Mouse (Mus musculus) cerebellum, postnatal 25 days (tissue): ENCODE measurements at regions not wholly inside any gene's neighbourhood (a gene's known extent, or its start where the extent isn't known, plus 50 kb on each side); places are given as distances from the start of the nearest gene placed in this dataset.

ENCODE experiments used
- DNase-seq, 2 experiments: peaks; one replicate each; pipeline ENCODE4 v3.0.0; 2021; ENCODE audit warnings: mixed read lengths in 2 of 2

DNA sequence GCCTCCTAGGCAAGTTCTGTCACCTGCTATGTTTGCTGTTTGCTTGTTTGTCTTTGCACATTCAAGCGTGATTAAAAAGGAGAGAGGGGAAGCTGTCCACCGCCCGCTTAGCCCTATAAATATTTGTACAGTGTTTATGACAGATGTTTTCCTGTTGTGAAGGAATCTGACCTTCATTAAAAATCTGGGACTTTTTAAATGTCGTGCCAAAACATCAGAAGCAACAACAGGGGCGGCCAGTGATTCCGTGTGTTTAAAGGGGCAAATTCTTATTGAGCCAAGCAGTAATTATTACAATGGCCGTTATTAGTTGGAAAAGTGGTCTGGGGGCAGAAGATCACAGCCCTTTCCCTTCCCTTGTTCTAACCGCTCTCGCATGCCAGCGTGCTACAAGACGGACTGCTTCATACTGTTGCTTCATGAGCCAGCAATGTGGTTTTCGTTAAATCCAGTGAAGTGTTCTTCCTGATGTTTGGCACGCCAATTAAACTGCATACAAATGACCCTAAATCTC lies 119.3 kb downstream of the Gas1 start:
- no peak for DNase-seq

DNA sequence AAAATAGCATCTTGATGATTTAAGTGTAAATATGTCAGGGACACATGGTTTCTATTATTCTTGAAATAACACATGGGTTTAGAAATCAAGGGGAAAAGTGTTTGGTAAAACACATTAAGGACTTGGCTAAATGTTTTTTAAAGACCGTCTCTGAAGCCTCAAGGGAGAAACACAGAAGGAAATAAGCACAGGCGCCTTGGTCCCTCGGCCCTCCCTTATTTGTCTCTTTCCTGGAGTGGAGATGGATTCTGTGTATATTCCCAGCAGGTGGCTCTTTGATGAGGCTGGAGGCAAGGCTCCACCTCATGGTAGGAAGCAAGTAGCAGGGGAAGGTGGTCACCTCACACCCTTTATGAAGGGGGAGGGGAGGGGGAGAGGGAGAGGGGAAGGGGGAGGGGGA lies 122.6 kb downstream of the Gas1 start:
- DNase-seq = no peak

DNA sequence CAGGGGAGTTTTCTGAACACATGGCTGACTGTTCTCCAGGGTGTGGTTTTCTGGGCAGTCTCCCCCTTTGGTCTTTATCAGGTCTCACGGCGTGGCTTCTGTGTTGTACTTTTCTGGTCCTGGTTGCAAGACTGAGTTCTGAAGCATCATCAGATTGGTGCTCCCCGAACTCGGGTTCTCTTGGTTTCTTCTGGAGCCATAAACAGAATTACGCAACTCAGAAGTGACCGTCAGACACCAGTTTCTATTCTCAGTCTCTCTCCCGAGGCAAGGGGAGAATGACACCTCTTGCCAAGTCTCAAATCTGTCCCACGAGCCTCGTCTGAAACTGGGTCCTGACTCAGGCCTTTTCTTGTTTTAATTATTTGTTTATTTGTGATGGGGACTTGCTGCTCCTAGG lies 123.1 kb downstream of the Gas1 start:
- DNase-seq = no peak

- DNase-seq = no peak
Measured at GRCm38 (mm10) chr13:60051866-60052265, 125.3 kb downstream of the Gas1 start.

DNA sequence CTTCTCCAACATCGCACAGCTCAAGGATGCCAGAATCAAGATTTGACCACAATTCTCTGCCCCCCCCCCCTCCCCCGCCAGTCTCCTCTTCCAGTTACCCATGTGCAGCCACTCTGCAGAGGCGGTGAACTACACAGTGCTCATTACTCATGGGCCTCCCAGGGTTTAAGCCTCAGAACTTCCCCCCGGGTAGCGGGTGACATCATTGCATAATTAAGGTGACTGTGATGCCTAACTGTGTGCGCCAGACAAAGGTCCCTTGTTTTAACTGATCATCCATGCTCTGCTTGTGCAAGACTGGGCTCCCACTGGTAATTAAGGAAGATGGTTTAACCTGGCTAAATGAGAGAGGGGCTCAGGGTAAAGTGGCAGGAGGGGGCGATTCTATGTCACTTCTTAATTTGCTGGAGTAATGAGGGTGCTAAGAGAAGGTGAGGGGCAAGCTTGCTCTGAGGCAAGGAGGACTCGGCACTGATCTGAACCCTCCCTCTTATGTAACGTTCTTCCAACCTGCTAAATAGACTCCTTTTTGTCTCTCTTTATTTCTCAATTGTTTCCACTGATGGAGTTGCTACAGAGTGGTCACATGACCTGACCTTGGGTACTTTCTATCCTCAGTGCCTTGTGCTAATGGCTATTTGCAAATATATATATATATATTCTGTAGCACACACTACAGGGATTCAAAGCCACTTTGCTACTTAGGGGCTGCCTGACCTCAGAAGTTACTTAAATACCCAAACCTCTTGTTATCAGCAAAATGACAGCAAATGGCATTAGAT lies 126.2 kb downstream of the Gas1 start:
- no peak for DNase-seq

GRCm38 (mm10) chr13:60049703-60050102 lies 127.5 kb downstream of the Gas1 start:
- no peak for DNase-seq

GRCm38 (mm10) chr13:60047791-60048730 lies 129.1 kb downstream of the Gas1 start:
- no peak for DNase-seq

DNA sequence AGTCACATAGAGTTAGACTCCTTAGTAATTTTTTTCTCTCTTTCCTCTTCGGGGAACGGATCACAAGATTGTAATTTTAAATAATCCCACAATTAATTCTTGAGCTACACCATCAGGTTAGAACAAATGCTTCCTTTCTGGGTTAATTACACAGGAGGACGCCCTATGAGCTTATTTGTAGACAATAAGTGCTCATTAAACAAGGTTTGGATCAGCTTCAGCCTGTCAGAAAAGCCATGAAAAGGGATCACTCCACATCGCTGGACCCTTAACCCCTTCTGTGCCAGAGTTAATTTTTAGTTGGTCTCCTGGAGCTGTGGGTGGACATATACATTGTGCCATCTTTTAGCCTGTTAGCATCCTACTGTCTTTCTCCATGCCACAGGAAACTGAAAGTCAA lies 131.4 kb downstream of the Gas1 start:
- DNase-seq = no peak

DNA sequence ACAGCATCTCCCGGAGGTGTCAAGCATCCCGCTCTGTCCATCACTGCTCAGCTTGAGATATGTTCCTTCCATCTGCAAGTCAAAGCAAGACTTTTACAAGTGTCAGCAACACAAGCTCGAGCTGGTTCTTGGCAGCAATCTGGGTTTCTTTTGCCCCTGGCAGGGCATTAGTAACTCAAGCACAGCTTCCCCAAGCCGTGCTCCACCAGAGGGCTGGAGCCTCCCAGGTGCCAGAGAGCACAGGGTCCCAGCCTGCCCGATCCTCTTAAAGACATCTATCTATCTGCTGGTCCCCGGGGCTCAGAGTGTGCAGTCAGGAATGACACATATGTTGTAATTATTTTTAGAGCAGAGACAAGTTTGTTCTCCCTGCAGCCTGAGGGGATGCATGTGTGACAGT lies 132.3 kb downstream of the Gas1 start:
- DNase-seq = no peak

GRCm38 (mm10) chr13:60042443-60042842 lies 134.7 kb downstream of the Gas1 start:
- DNase-seq = no peak

GRCm38 (mm10) chr13:60035536-60036130 lies 141.5 kb downstream of the Gas1 start:
- no peak for DNase-seq

GRCm38 (mm10) chr13:60033116-60033515 lies 144.0 kb downstream of the Gas1 start:
- DNase-seq = no peak

- no peak for DNase-seq
Measured at GRCm38 (mm10) chr13:60032586-60032985, 144.6 kb downstream of the Gas1 start.

DNA sequence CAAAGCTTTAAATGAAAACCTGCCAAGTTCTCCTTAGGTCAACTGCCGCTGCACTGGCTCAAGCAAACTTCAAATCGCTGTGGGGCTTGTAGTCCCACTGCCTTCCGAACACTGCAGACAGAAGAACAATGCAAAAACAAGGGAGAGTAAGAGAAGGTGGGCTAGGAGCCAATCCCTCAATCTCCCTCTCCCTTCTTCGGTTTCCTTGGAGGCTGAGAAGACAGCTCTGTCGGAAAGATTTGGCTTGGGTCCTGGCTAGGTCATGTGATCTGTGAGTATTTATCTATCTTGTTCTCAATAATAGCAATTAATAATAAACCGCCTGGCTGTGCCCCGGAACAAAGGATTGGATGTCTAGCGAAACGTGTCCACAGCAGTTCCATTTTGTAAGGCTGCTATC lies 147.6 kb downstream of the Gas1 start:
- DNase-seq = no peak

- DNase-seq = no peak
Measured at GRCm38 (mm10) chr13:60020175-60020487, 157.0 kb downstream of the Gas1 start.

DNA sequence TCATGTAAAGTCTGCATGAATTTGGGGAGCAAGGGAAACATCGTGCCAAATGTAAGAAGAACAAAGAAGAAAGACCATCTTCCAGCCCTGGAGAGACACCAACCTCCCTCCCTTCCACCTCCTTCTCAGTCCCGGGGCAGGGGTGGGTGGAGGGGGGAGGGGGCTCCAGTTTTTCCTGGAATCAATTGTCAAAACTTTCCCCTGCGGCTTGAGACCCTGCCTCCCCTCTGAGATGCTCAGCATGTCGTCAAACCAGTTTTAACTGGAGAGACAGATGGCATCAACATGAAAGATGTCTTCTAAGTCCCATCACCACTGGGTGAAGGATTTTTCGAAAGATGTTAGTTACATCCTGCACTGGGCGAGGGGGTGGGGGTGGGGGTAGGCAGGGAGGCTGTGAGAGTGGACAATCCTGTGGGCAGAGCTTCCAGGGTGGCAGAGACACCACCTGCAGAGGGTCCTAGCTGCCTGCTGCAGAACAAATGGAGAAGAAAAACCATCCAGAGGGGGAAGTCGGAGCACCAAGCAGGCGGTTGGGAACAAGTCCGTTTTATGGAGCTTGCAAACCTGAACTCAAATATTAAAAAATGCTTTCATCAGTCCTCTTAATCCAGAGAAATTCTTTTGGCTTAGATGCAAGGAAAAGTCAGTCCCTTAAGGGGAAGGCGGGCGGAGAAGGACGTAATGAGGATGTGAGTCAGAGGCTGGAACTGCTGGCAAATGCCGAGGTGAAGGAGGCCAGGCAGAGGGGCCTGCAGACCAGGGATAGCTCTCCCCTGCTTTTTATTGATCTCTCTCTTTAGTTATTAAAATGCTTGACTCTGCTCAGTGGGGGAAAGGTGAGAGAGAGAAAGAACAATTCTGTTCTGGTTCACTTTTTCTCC lies 157.6 kb downstream of the Gas1 start:
- DNase-seq = no peak

- no peak for DNase-seq
Measured at GRCm38 (mm10) chr13:60015854-60016366, 161.3 kb downstream of the Gas1 start.

DNA sequence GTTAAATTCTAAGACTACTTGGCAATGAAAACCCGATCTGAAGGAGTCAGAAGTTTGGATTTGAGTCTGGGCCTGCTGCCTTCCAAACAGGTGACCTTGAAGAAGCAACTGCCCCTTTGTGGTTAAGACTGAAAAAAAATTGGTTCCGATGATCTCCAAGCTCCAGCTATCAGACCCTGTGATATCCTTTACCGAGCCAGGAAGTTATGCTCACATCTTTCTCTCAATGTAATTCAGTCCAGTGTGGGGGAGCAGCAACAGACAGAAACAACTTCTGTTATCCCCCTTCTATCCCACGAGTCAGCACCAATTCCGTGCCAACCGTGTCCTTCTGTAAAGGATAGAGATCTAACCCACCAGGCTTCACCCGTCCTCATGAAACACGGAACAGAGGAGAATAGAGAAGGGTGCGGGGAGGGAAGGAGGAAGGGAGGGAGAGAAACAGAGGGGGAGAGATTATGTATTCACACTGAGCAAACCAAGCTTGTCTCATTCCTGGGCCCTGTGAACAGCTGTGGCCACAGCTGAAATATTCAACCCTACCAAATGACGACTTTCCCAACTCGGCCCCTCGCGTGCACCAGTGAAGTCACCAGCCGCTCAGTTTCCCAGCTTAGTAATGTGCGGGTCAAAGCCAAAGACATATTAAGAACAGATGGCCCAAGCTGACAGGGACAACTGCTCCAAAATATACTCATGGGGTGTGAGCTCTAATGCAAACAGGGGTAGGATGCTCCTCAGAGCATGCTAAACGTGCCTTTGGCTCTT lies 164.9 kb downstream of the Gas1 start:
- DNase-seq = peak in 1 of 2 experiments; percentile 10

- DNase-seq = no peak
Measured at GRCm38 (mm10) chr13:60011092-60011491, 166.1 kb downstream of the Gas1 start.

- DNase-seq = no peak
Measured at GRCm38 (mm10) chr13:60007593-60007992, 169.6 kb downstream of the Gas1 start.

DNA sequence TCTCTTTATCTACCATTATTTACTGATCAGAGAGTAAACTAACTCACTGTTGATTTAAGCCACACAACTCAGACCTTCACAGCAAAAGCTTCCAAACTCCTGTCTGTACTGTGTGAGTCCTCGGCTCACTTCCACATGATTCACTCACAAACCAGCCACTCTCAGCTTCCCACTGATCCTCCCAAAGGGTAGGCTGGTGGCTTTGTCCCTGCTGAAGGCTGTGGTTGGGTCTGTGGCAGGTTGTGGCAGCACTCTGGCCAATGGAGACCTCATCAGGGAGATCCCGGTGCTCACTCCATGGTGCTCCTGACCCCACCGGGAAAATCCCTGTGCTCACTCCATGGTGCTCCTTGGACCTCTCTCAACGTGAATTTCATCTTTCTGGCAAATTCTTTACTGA lies 170.1 kb downstream of the Gas1 start:
- no peak for DNase-seq
